8 mouse cellular contexts compared by ENCODE assay signal in genomic region chr15:79432892-79433291, GRCm38 (mm10). TPM values are rescaled to one million over a fixed set of nuclear protein-coding genes. Genes with fewer than 3 reads are reported as not detected.
A peak's percentile ranks its signal among the peaks of the same experiment; 100 is the strongest.
DNase-seq lines count a peak whose midpoint lies in the region; ATAC-seq and TF ChIP-seq lines count a peak whose summit lies in the region.

No protein-coding gene starts in this region.

- H3K36me3 ChIP-seq in neural tube, embryonic 13.5 days: peaks cover 99% of the 10 kb centered on the region
- H3K36me3 ChIP-seq in heart, embryonic 11.5 days (ENCODE audit: control insufficient read depth, insufficient read depth, low read length): peaks cover 51% of the 10 kb centered on the region
- peaks cover 47% of the 10 kb centered on the region for H3K36me3 ChIP-seq in kidney, embryonic 16.5 days (ENCODE audit: insufficient read depth, low read length)
- peaks cover 93% of the 10 kb centered on the region for H3K36me3 ChIP-seq in lung, embryonic 14.5 days (ENCODE audit: insufficient read depth)

- H3K4me2 ChIP-seq in neural tube, embryonic 13.5 days: no peak overlapping the region
- peak overlapping the region; percentile 52 for H3K4me2 ChIP-seq in heart, embryonic 11.5 days
- 0 out of 2 replicates have a peak overlapping the region, but pooled peaks have one; percentile 10 for H3K4me2 ChIP-seq in kidney, embryonic 16.5 days (replicated peaks; ENCODE audit: low read depth, low read length)
- peak overlapping the region; percentile 31 for H3K4me2 ChIP-seq in lung, embryonic 14.5 days

- H3K9me3 ChIP-seq in neural tube, embryonic 13.5 days: no peaks in the 10 kb centered on the region
- no peaks in the 10 kb centered on the region for H3K9me3 ChIP-seq in heart, embryonic 11.5 days (replicated peaks; ENCODE audit: control insufficient read depth, low read length)
- H3K9me3 ChIP-seq in kidney, embryonic 16.5 days (ENCODE audit: low read length): no peaks in the 10 kb centered on the region
- no peaks in the 10 kb centered on the region for H3K9me3 ChIP-seq in lung, embryonic 14.5 days (ENCODE audit: low read depth, low read length)

- H3K4me1 ChIP-seq in neural tube, embryonic 13.5 days (replicated peaks): peaks cover 43% of the 10 kb centered on the region
- H3K4me1 ChIP-seq in heart, embryonic 11.5 days (ENCODE audit: control insufficient read depth, insufficient read depth, low read length): peaks cover 59% of the 10 kb centered on the region
- peaks cover 42% of the 10 kb centered on the region for H3K4me1 ChIP-seq in kidney, embryonic 16.5 days (ENCODE audit: insufficient read depth, low read length)
- peaks cover 11% of the 10 kb centered on the region; the same call in 1 of the 2 replicates for H3K4me1 ChIP-seq in lung, embryonic 14.5 days (ENCODE audit: insufficient read depth)

- no peak for ATAC-seq in neural tube, embryonic 13.5 days (ENCODE audit: low read depth)
- no peak for ATAC-seq in heart, embryonic 11.5 days (replicated peaks; ENCODE audit: insufficient number of reproducible peaks, low FRiP score, low TSS enrichment)
- 0 out of 2 replicates have a peak, but pooled peaks have one; percentile 17 for ATAC-seq in kidney, embryonic 16.5 days (ENCODE audit: low FRiP score, low TSS enrichment)
- peak; percentile 67 for ATAC-seq in lung, embryonic 14.5 days (ENCODE audit: insufficient read depth)
- ATAC-seq in erythroblast, adult 5-6 weeks (replicated peaks; ENCODE audit: low FRiP score, poor library complexity, severe bottlenecking): no peak

- TF ChIP-seq CTCF in lung, embryonic 14.5 days (IDR thresholded peaks at IDR 0.05; ENCODE audit: low read depth): no peak

- DNase-seq in neural tube, embryonic 10.5 days (ENCODE audit: extremely low spot score, low spot score): no peak
- peak; percentile 80 for DNase-seq in lung, embryonic 14.5 days
- peak; percentile 48 for DNase-seq in right cerebral cortex, postnatal 25 days
- DNase-seq in thymus, postnatal 10 days (ENCODE audit: low spot score in 2 of 2): no peak

- 65% methylated on average over 21 of the region's 21 CpGs for WGBS in neural tube, embryonic 13.5 days
- WGBS in heart, embryonic 11.5 days (ENCODE audit: insufficient replicate concordance): 10% methylated on average over 21 of the region's 21 CpGs
- WGBS in kidney, embryonic 16.5 days: 54% methylated on average over 21 of the region's 21 CpGs
- WGBS in lung, embryonic 14.5 days: 24% methylated on average over 21 of the region's 21 CpGs

- H3K27me3 ChIP-seq in neural tube, embryonic 13.5 days: no peaks in the 10 kb centered on the region
- no peaks in the 10 kb centered on the region for H3K27me3 ChIP-seq in heart, embryonic 11.5 days (ENCODE audit: control insufficient read depth, insufficient read depth, low read length)
- no peaks in the 10 kb centered on the region for H3K27me3 ChIP-seq in kidney, embryonic 16.5 days (ENCODE audit: insufficient read depth, low read length)
- H3K27me3 ChIP-seq in lung, embryonic 14.5 days (ENCODE audit: insufficient read depth, low read length): no peaks in the 10 kb centered on the region

- no peak overlapping the region for H3K4me3 ChIP-seq in neural tube, embryonic 13.5 days
- H3K4me3 ChIP-seq in heart, embryonic 11.5 days (ENCODE audit: low read depth, low read length): peak overlapping the region; percentile 16
- H3K4me3 ChIP-seq in kidney, embryonic 16.5 days (ENCODE audit: low read length): no peak overlapping the region
- H3K4me3 ChIP-seq in lung, embryonic 14.5 days (ENCODE audit: low read depth, low read length): no peak overlapping the region

- peak overlapping the region; percentile 30 for H3K27ac ChIP-seq in neural tube, embryonic 13.5 days (replicated peaks)
- peak overlapping the region; percentile 95 for H3K27ac ChIP-seq in heart, embryonic 11.5 days (ENCODE audit: low read depth, low read length)
- H3K27ac ChIP-seq in kidney, embryonic 16.5 days (ENCODE audit: low read length): peak overlapping the region; percentile 77
- peak overlapping the region; percentile 79 for H3K27ac ChIP-seq in lung, embryonic 14.5 days (ENCODE audit: low read depth)

- no peak overlapping the region for H3K9ac ChIP-seq in neural tube, embryonic 13.5 days
- peak overlapping the region; percentile 58; the same call in 1 of the 2 replicates for H3K9ac ChIP-seq in heart, embryonic 11.5 days (ENCODE audit: low read depth, low read length)
- peak overlapping the region; percentile 27; the same call in 1 of the 2 replicates for H3K9ac ChIP-seq in kidney, embryonic 16.5 days (replicated peaks; ENCODE audit: low read length)
- H3K9ac ChIP-seq in lung, embryonic 14.5 days: no peak overlapping the region

RNA-seq across cellular contexts. Expression of gene Csnk1e, which starts 22.5 kb away (rescaled TPM):
- polyA plus RNA-seq in neural tube, embryonic 13.5 days (2015; fragmentation: Nextera tagmentation; extraction: Ambion mirVana): 275 and 281 TPM in 2 replicates
- 73.2 and 91.0 TPM in 2 replicates for polyA plus RNA-seq in heart, embryonic 11.5 days (2014; fragmentation: Nextera tagmentation; extraction: Ambion mirVana)
- 66.0 and 71.5 TPM in 2 replicates for polyA plus RNA-seq in kidney, embryonic 16.5 days (2015; fragmentation: Nextera tagmentation; extraction: Ambion mirVana)
- polyA plus RNA-seq in lung, embryonic 14.5 days (2014; fragmentation: Nextera tagmentation; extraction: Ambion mirVana): 93.2 and 99.6 TPM in 2 replicates
- total RNA-seq in erythroblast, adult 5-6 weeks (2015; ENCODE audit: low replicate concordance): 13.2 and 14.6 TPM in 2 replicates
- 3.9 and 16.3 TPM in 2 replicates for total RNA-seq in erythroblast, adult 5-6 weeks (2017; ENCODE audit: low replicate concordance)

RNA-seq across cellular contexts. Expression of gene Tmem184b, which starts 29.5 kb away (rescaled TPM):
- 42.0 and 45.8 TPM in 2 replicates for polyA plus RNA-seq in neural tube, embryonic 13.5 days (2015; fragmentation: Nextera tagmentation; extraction: Ambion mirVana)
- polyA plus RNA-seq in heart, embryonic 11.5 days (2014; fragmentation: Nextera tagmentation; extraction: Ambion mirVana): 55.0 and 56.5 TPM in 2 replicates
- 75.0 and 80.5 TPM in 2 replicates for polyA plus RNA-seq in kidney, embryonic 16.5 days (2015; fragmentation: Nextera tagmentation; extraction: Ambion mirVana)
- 77.3 and 78.3 TPM in 2 replicates for polyA plus RNA-seq in lung, embryonic 14.5 days (2014; fragmentation: Nextera tagmentation; extraction: Ambion mirVana)
- total RNA-seq in erythroblast, adult 5-6 weeks (2015; ENCODE audit: low replicate concordance): 4.8 and 5.2 TPM in 2 replicates
- 2.6 and 9.4 TPM in 2 replicates for total RNA-seq in erythroblast, adult 5-6 weeks (2017; ENCODE audit: low replicate concordance)

Comparison
In these comparisons a context has a peak if more than half of its experiments do, and no peak if none do; other contexts are left out.
1. ATAC-seq: peak in kidney, embryonic 16.5 days (single experiment) and lung, embryonic 14.5 days (single experiment); none in neural tube, embryonic 13.5 days (single experiment), heart, embryonic 11.5 days (single experiment) and erythroblast, adult 5-6 weeks (single experiment).
2. H3K27ac ChIP-seq: peak in every context shown above with its lines; median percentile 95 in heart, embryonic 11.5 days; 79 in lung, embryonic 14.5 days; 77 in kidney, embryonic 16.5 days; 30 in neural tube, embryonic 13.5 days.
3. H3K9ac ChIP-seq: peak in heart, embryonic 11.5 days (single experiment) and kidney, embryonic 16.5 days (single experiment); none in neural tube, embryonic 13.5 days (single experiment) and lung, embryonic 14.5 days (single experiment).
4. DNase-seq: peak in lung, embryonic 14.5 days (single experiment) and right cerebral cortex, postnatal 25 days (single experiment); none in neural tube, embryonic 10.5 days (single experiment) and thymus, postnatal 10 days (0 of 2).